Mouse (Mus musculus) midbrain, embryonic 11.5 days (tissue): ENCODE measurements at regions not wholly inside any gene's neighbourhood (a gene's known extent, or its start where the extent isn't known, plus 50 kb on each side); places are given as distances from the start of the nearest gene placed in this dataset.

Experiments used
- ATAC-seq: fragments of 200-750 bp; cut with Nextera tagmentation; 2 replicates; pipeline ENCODE4 v1.8.0; 2017; ENCODE audit warnings: moderate TSS enrichment, moderate library complexity; ENCODE audit not compliant: low FRiP score
- DNase-seq: peaks from one replicate; pipeline ENCODE4 v3.0.0; 2015; ENCODE audit warnings: low spot score; ENCODE audit errors: missing footprints
- H3K27ac ChIP-seq: fragments of 300-500 bp; sonication (generic); 2 replicates; pipeline ENCODE4 v1.5.1; 2014; ENCODE audit warnings: low read depth, low read length
- H3K27me3 ChIP-seq: fragments of 300-500 bp; sonication (generic); 2 replicates; pipeline ENCODE4 v1.6.1; 2014; ENCODE audit warnings: mild to moderate bottlenecking, low read length, moderate library complexity, mixed read lengths; ENCODE audit not compliant: control insufficient read depth, insufficient read depth
- H3K36me3 ChIP-seq: fragments of 300-500 bp; sonication (generic); 2 replicates; pipeline ENCODE4 v1.6.1; 2014; ENCODE audit warnings: mild to moderate bottlenecking, low read length, moderate library complexity, mixed read lengths; ENCODE audit not compliant: control insufficient read depth, insufficient read depth
- H3K4me1 ChIP-seq: fragments of 300-500 bp; sonication (generic); 2 replicates; pipeline ENCODE4 v1.6.1; 2014; ENCODE audit warnings: low read length; ENCODE audit not compliant: control insufficient read depth, insufficient read depth
- H3K4me2 ChIP-seq: fragments of 300-500 bp; sonication (generic); 2 replicates; pipeline ENCODE4 v1.6.1; 2014; ENCODE audit warnings: mild to moderate bottlenecking, moderate library complexity
- H3K4me3 ChIP-seq: fragments of 300-500 bp; sonication (generic); 2 replicates; pipeline ENCODE4 v1.5.1; 2014; ENCODE audit warnings: low read depth, low read length
- H3K9ac ChIP-seq: fragments of 300-500 bp; sonication (generic); 2 replicates; pipeline ENCODE4 v1.6.1; 2014; ENCODE audit warnings: low read length
- H3K9me3 ChIP-seq: fragments of 300-500 bp; sonication (generic); 2 replicates; pipeline ENCODE4 v1.6.1; 2016; ENCODE audit warnings: low read length; ENCODE audit not compliant: control insufficient read depth
- WGBS: fragments of 180-500 bp; shearing (Covaris S2); extraction: QIAGEN DNeasy Blood & Tissue Kit; methylation state at CpG from one replicate; pipeline ENCODE4 v1.1.7; 2014; 5-methylcytosine and 5-hydroxymethylcytosine counted together

DNA sequence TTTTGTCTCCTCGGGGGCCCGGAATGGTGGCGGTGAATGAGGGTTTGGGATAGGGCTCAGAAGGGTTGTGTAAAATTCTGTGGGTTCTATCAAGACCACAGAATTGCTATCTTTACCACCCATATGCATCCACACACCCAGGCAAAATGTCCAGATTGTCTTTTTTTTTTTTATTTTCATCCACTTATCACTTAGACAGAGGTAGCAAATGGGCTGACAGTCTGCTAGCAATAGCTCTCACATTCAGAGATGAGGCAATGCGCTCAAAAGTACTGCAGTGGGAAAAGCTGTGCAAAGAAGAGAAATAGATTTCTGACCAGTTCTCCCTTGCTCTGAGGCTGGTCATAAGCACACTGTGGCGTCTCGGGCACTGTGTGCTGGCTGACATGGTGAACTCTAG is 154.5 kb downstream of the Dad1 start:
- Histone ChIP-seq H3K4me1 (no peaks in the 10 kb centered on the region), H3K4me3 (no peak overlapping the region), H3K4me2 (no peak overlapping the region), H3K9ac (no peak overlapping the region), H3K27me3 (no peaks in the 10 kb centered on the region), H3K36me3 (no peaks in the 10 kb centered on the region), H3K27ac (no peak overlapping the region), H3K9me3 (no peaks in the 10 kb centered on the region)
- no peak for ATAC-seq
- WGBS = 94% methylated on average over 6 of the region's 6 CpGs
- no peak for DNase-seq

GRCm38 (mm10) chr14:54098122-54098775 is 155.7 kb downstream of the Dad1 start:
- DNase-seq (no peak), ATAC-seq (no peak)
- H3K27ac ChIP-seq = no peak overlapping the region
- H3K27me3 ChIP-seq = no peaks in the 10 kb centered on the region
- H3K4me3 ChIP-seq = no peak overlapping the region
- H3K4me2 ChIP-seq = no peak overlapping the region
- H3K4me1 ChIP-seq = no peaks in the 10 kb centered on the region
- no peaks in the 10 kb centered on the region for H3K36me3 ChIP-seq
- H3K9me3 ChIP-seq = no peaks in the 10 kb centered on the region
- H3K9ac ChIP-seq = no peak overlapping the region
- WGBS = 79% methylated on average over 10 of the region's 10 CpGs

GRCm38 (mm10) chr14:54097026-54097425 is 156.9 kb downstream of the Dad1 start:
- Histone ChIP-seq H3K4me2 (no peak overlapping the region), H3K9me3 (no peaks in the 10 kb centered on the region; the same call in 1 of the 2 replicates), H3K36me3 (no peaks in the 10 kb centered on the region), H3K9ac (no peak overlapping the region), H3K27ac (no peak overlapping the region), H3K4me3 (no peak overlapping the region), H3K27me3 (no peaks in the 10 kb centered on the region), H3K4me1 (no peaks in the 10 kb centered on the region)
- DNase-seq (no peak), ATAC-seq (no peak)
- WGBS = 77% methylated on average over 2 of the region's 2 CpGs

- Histone ChIP-seq H3K9me3 (no peaks in the 10 kb centered on the region; the same call in 1 of the 2 replicates), H3K27ac (no peak overlapping the region), H3K4me3 (no peak overlapping the region), H3K36me3 (no peaks in the 10 kb centered on the region), H3K27me3 (no peaks in the 10 kb centered on the region), H3K4me2 (no peak overlapping the region), H3K9ac (no peak overlapping the region), H3K4me1 (no peaks in the 10 kb centered on the region)
- ATAC-seq = no peak
- WGBS = 88% methylated on average over 6 of the region's 6 CpGs
- DNase-seq = no peak
Observed at GRCm38 (mm10) chr14:54092444-54092843, 161.5 kb downstream of the Dad1 start.

- Histone ChIP-seq H3K4me3 (no peak overlapping the region), H3K36me3 (no peaks in the 10 kb centered on the region), H3K4me1 (no peaks in the 10 kb centered on the region), H3K27ac (no peak overlapping the region), H3K4me2 (no peak overlapping the region), H3K9ac (no peak overlapping the region), H3K9me3 (no peaks in the 10 kb centered on the region), H3K27me3 (no peaks in the 10 kb centered on the region)
- ATAC-seq (no peak), DNase-seq (peak; percentile 83)
- whole genome bisulfite sequencing = 73% methylated on average over 11 of the region's 11 CpGs
Observed at GRCm38 (mm10) chr14:54086660-54087059, 167.2 kb downstream of the Dad1 start.

DNA sequence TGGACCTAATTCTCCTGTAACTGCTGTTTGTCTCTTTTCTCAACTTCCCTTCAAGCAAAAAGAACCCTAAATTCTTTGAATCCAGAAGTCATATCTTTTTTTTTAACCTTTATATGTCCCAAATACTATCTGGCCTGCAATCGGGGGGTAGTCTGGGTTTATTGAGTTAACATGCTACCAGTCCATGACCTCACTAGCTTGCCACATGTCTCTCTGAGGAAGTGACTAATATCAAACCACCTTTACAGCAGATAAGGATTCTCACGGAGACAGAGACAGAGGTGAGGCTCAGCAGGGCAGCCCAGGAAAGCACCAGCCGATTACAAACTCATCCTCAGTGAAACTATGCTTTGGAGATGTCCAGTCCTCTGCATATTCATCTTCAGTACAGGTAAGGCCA is 179.2 kb downstream of the Dad1 start:
- Histone ChIP-seq H3K4me1 (no peaks in the 10 kb centered on the region), H3K4me2 (no peak overlapping the region), H3K4me3 (no peak overlapping the region), H3K9me3 (no peaks in the 10 kb centered on the region), H3K36me3 (no peaks in the 10 kb centered on the region), H3K27me3 (no peaks in the 10 kb centered on the region), H3K27ac (no peak overlapping the region), H3K9ac (no peak overlapping the region)
- ATAC-seq (no peak), DNase-seq (no peak)
- 83% methylated on average over 3 of the region's 3 CpGs for WGBS

- no peak overlapping the region for H3K4me2 ChIP-seq
- no peaks in the 10 kb centered on the region for H3K27me3 ChIP-seq
- no peaks in the 10 kb centered on the region for H3K9me3 ChIP-seq
- H3K4me1 ChIP-seq = no peaks in the 10 kb centered on the region
- H3K9ac ChIP-seq = no peak overlapping the region
- no peak for DNase-seq
- ATAC-seq = no peak
- no peaks in the 10 kb centered on the region for H3K36me3 ChIP-seq
- H3K27ac ChIP-seq = no peak overlapping the region
- 78% methylated on average over 10 of the region's 10 CpGs for WGBS
- no peak overlapping the region for H3K4me3 ChIP-seq
Observed at GRCm38 (mm10) chr14:54072283-54072912, 181.5 kb downstream of the Dad1 start.

DNA sequence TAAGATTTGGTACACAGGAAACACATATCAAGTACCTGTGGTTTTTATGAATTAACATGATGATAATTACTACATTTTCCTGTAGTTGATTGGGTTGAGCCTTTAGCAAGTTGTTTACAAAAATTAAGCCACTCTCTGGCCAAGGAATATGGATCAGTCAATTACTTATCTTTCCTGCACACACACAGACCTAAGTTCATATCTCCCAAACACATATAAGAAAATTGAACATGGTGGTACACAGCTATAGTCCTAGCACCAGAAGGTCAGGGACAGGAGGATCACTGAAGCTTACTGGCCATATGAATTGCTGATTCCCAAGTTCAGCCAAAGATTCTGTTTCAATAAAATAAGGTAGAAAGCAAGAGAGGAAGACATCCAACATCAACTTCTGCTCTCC is 183.7 kb downstream of the Dad1 start:
- Histone ChIP-seq H3K4me1 (no peaks in the 10 kb centered on the region), H3K27ac (no peak overlapping the region), H3K9me3 (no peaks in the 10 kb centered on the region), H3K27me3 (no peaks in the 10 kb centered on the region), H3K4me3 (no peak overlapping the region), H3K4me2 (no peak overlapping the region), H3K36me3 (no peaks in the 10 kb centered on the region), H3K9ac (no peak overlapping the region)
- ATAC-seq (no peak), DNase-seq (no peak)

DNA sequence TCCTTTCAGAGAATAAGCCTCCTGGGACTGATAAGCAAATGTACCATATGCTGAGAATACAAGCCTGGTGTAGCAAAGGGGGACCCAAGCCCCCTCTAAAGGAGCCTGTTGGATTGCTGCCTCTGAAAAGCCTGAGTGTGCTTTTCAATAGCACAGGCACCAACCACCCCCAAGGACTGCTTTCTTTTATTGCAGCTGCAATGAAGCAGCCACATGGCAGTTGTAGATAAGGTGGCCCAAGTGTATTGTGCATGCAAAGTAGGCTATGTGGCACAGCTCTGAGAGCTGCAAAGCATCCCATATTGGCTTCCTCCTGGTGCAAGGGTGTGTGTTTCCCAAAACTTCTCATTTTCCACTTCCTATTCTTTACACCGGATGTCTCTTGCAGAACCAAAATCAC is 185.2 kb downstream of the Dad1 start:
- ATAC-seq (peak; percentile 40; the same call in 1 of the 2 replicates), DNase-seq (no peak)
- no peak overlapping the region for H3K4me2 ChIP-seq
- no peaks in the 10 kb centered on the region for H3K27me3 ChIP-seq
- WGBS = 89% methylated on average over 1 of the region's 1 CpGs
- H3K27ac ChIP-seq = no peak overlapping the region
- H3K9me3 ChIP-seq = no peaks in the 10 kb centered on the region
- H3K4me1 ChIP-seq = no peaks in the 10 kb centered on the region
- H3K4me3 ChIP-seq = no peak overlapping the region
- no peak overlapping the region for H3K9ac ChIP-seq
- no peaks in the 10 kb centered on the region for H3K36me3 ChIP-seq
